Mouse (Mus musculus): ENCODE data around the gene Vac14. TPM values are rescaled to one million over a fixed set of nuclear protein-coding genes. Genes with fewer than 3 reads are reported as not detected.

Vac14 gene
- polyA plus RNA-seq, 1 experiment = 26.8 TPM

DNA sequence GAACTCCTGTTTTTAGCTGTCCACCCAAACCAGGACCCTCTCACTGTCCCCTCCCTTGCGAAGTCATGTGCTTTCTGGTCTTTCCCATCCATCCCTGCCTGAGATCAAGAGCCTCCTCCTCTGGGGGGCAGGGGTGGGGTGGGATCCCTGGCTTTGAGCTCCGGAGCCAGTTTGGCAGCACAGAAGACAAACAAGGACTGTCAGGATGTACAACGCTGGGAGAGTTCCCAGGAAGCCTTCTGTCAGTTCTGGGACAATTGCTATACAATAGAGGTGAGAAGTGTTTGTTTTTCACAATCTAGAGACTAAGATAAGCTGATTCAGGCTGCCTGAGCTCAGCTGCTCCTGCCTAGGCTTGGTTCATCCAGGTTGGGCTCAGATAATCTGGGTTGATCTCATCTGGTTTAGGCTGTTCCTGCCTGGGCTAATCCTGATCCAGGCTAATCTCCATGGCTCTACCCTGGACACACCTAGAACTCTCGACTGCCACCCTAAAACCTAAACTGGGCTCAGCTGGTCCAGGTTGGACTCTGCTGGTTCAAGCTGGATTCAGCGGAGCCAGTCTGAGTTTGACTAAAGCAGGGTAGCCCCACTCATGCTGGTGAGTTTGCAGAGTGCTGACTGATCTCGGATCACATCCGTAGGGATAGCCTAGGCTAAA, 142.0 kb downstream of the Vac14 start:
- Histone ChIP-seq H3K36me3 (ENCODE audit: control insufficient read depth, insufficient read depth, low read length) (no peaks in the 10 kb centered on the region), H3K4me1 (ENCODE audit: control insufficient read depth, insufficient read depth, insufficient read length, low read length) (no peaks in the 10 kb centered on the region), H3K27me3 (ENCODE audit: control insufficient read depth, insufficient read depth, low read length) (no peaks in the 10 kb centered on the region), H3K4me3 (ENCODE audit: low read depth, low read length) (no peak overlapping the region), H3K27ac (ENCODE audit: insufficient read depth, low read depth, low read length) (peak overlapping the region; percentile 13; the same call in 1 of the 2 replicates)
- 68% methylated on average over 7 of the region's 7 CpGs for WGBS
- TF ChIP-seq POLR2A (IDR thresholded peaks at IDR 0.05; ENCODE audit: low read depth, low read length) (no peak), CTCF (IDR thresholded peaks at IDR 0.05; ENCODE audit: extremely low read depth, insufficient read length, insufficient replicate concordance, low read depth, low read length) (no peak)

DNA sequence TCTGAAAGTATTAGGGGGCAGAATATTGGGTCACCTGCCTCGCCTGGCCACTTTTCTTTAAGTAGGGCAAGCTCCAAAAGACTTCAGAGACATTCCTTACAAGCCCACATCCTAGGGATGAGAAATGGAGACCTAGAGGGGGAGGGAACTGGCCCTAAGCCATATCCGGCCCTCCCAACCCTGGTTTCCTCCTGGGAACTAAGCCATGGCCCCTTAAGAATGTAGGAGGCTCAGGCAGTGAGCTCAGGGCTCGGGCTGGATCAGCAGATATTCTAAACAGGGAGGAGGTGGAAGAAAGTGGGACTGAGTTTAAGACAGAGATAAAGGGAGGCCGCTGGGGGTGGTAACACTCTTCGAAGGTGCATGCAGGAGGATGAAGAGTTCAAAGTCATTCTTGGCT, 142.8 kb downstream of the Vac14 start:
- no peaks in the 10 kb centered on the region for H3K27me3 ChIP-seq (ENCODE audit: control insufficient read depth, insufficient read depth, low read length)
- TF ChIP-seq POLR2A (IDR thresholded peaks at IDR 0.05; ENCODE audit: low read depth, low read length) (no peak), CTCF (IDR thresholded peaks at IDR 0.05; ENCODE audit: extremely low read depth, insufficient read length, insufficient replicate concordance, low read depth, low read length) (no peak)
- H3K4me1 ChIP-seq (ENCODE audit: control insufficient read depth, insufficient read depth, insufficient read length, low read length) = no peaks in the 10 kb centered on the region
- WGBS = 49% methylated on average over 5 of the region's 5 CpGs
- no peak overlapping the region for H3K4me3 ChIP-seq (ENCODE audit: low read depth, low read length)
- H3K27ac ChIP-seq (ENCODE audit: insufficient read depth, low read depth, low read length) = peak overlapping the region; percentile 13; the same call in 1 of the 2 replicates
- no peaks in the 10 kb centered on the region for H3K36me3 ChIP-seq (ENCODE audit: control insufficient read depth, insufficient read depth, low read length)

DNA sequence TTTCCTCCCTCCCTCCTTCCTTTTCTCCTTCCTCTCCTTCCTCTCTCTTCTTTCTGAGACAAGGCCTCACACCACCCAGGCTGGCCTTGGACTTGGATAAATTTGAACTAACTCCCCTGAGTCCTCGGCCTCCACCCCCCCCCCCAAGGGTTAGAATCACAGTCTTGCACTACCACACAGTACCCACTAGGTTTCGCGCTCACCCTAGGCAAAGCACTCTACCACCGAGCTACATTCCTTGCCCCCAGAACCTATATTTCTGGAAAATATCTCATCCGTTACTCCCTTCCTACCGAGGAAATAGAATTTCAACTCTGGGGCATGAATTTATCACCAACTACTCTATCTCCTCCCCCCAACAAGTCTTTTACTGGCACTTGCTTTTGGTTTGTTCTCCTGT, 143.6 kb downstream of the Vac14 start:
- Histone ChIP-seq H3K36me3 (ENCODE audit: control insufficient read depth, insufficient read depth, low read length) (no peaks in the 10 kb centered on the region), H3K4me3 (ENCODE audit: low read depth, low read length) (no peak overlapping the region), H3K27ac (ENCODE audit: insufficient read depth, low read depth, low read length) (no peak overlapping the region), H3K27me3 (ENCODE audit: control insufficient read depth, insufficient read depth, low read length) (no peaks in the 10 kb centered on the region), H3K4me1 (ENCODE audit: control insufficient read depth, insufficient read depth, insufficient read length, low read length) (no peaks in the 10 kb centered on the region)
- WGBS = 52% methylated on average over 6 of the region's 6 CpGs
- no peak for TF ChIP-seq POLR2A (IDR thresholded peaks at IDR 0.05; ENCODE audit: low read depth, low read length)
- TF ChIP-seq CTCF (IDR thresholded peaks at IDR 0.05; ENCODE audit: extremely low read depth, insufficient read length, insufficient replicate concordance, low read depth, low read length) = peak; percentile 22; the same call in 1 of the 2 replicates

DNA sequence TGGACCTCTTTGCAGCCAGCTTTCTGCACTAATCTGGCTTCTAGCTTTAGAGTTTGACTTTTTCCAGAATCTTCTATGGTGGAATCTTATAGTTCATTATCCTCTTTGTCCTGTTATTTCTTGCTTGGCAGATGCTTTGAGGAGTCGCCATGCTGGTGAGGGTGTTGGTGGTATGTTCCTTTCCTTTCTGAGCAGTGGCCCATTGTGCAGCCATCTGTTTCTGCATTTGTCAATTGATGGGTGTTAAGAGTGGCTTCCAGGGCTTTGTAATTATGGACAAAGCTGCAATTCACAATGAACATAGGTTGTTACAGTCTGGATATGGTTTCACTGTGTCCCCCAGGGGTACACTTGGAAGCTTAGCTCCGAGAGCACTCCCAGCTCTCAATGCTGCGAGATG, 146.3 kb downstream of the Vac14 start:
- no peak for TF ChIP-seq CTCF (IDR thresholded peaks at IDR 0.05; ENCODE audit: extremely low read depth, insufficient read length, insufficient replicate concordance, low read depth, low read length)
- TF ChIP-seq POLR2A (IDR thresholded peaks at IDR 0.05; ENCODE audit: low read depth, low read length) = no peak

DNA sequence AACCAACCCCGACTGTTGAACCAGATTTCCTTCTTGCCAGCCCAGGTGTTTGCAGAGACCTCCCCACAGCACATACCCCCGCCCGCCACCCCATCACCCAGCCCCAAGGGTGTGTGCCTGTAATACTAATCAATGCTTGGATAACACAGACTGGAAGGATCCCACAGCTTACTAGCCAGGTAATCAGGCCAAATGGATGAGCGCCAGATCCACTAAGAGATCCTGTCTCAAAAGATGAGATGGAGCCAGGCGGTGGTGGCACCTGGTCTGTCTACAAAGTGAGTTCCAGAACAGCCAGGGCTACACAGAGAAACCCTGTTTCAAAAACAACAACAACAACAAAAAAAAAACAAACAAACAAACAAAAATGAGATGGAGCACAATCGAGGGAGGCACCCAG, 148.9 kb downstream of the Vac14 start:
- Histone ChIP-seq H3K36me3 (ENCODE audit: control insufficient read depth, insufficient read depth, low read length) (no peaks in the 10 kb centered on the region), H3K27ac (ENCODE audit: insufficient read depth, low read depth, low read length) (no peak overlapping the region), H3K4me3 (ENCODE audit: low read depth, low read length) (no peak overlapping the region), H3K4me1 (ENCODE audit: control insufficient read depth, insufficient read depth, insufficient read length, low read length) (no peaks in the 10 kb centered on the region), H3K27me3 (ENCODE audit: control insufficient read depth, insufficient read depth, low read length) (no peaks in the 10 kb centered on the region)
- TF ChIP-seq CTCF (IDR thresholded peaks at IDR 0.05; ENCODE audit: extremely low read depth, insufficient read length, insufficient replicate concordance, low read depth, low read length) (no peak), POLR2A (IDR thresholded peaks at IDR 0.05; ENCODE audit: low read depth, low read length) (no peak)
- 30% methylated on average over 6 of the region's 6 CpGs for WGBS

More for the DNA sequence above, 146.3 kb downstream of the Vac14 start:
- no peaks in the 10 kb centered on the region for H3K4me1 ChIP-seq (ENCODE audit: control insufficient read depth, insufficient read depth, insufficient read length, low read length)
- no peaks in the 10 kb centered on the region for H3K27me3 ChIP-seq (ENCODE audit: control insufficient read depth, insufficient read depth, low read length)
- H3K4me3 ChIP-seq (ENCODE audit: low read depth, low read length) = no peak overlapping the region
- no peaks in the 10 kb centered on the region for H3K36me3 ChIP-seq (ENCODE audit: control insufficient read depth, insufficient read depth, low read length)
- WGBS = 94% methylated on average over 3 of the region's 3 CpGs
- no peak overlapping the region for H3K27ac ChIP-seq (ENCODE audit: insufficient read depth, low read depth, low read length)

Other genes with a start within 250 kb of the Vac14 start
- gene Mtss1l, start 102.9 kb downstream of the Vac14 start, polyA plus RNA-seq (2012; rRNA removed) = 19.3 and 21.9 TPM in 2 replicates
- 7.6 and 16.7 TPM in 2 replicates for gene Il34, start 187.3 kb downstream of the Vac14 start, polyA plus RNA-seq (2012; rRNA removed)
- 13.5 and 21.6 TPM in 2 replicates for gene Cog4, start 228.0 kb downstream of the Vac14 start, polyA plus RNA-seq (2012; rRNA removed)
- 9.1 and 14.4 TPM in 2 replicates for gene Sf3b3, start 228.2 kb downstream of the Vac14 start, polyA plus RNA-seq (2012; rRNA removed)

Measured in small intestine, adult 2 months (tissue).